Mouse (Mus musculus) fat pad, adult 2 months (tissue): ENCODE data around the gene Spon1.
A peak's percentile ranks its signal among the peaks of the same experiment; 100 is the strongest.

Source experiments
- DNase-seq: peaks from one replicate; pipeline ENCODE4 v3.0.0-alpha.2; 2011; ENCODE audit warnings: low read depth, low spot score; ENCODE audit errors: extremely low read depth

Spon1 gene

DNA sequence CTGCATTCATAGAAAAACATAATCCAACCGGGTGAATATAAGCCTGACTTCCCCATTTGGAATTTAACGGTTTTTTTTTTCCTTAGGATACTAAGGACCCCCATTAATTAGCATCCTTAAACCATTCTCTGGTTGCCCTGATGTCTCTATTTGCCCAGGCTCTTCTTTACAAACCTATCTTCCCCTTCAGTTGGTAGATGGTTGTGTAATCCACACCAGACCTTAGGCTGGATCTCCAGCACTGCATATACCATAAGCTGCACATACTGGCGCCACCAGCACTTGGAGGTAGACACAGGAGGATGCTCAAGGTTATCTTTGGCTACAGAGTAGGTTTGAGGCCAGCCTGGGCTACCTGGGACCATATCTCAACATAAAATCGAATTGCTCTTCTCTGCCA lies 71.4 kb downstream of the Spon1 start:
- no peak for DNase-seq

DNA sequence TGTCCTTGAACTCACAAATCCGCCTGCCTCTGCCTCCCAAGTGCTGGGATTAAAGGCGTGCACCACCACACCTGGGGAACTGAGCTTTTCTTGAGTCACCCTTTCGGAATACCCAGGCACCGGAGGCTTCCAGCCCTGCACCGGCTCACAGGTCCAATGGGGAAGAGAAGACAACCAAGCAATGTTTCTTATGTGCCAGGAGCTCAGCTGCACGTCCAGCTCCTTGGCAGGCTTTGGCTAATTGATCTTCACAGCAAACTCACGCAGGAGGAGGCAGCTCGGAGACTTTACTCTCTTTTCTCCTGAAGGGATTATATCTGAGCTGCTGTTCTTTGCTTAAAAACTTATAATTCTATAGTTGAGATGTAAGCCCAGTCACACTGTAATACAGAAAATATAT lies 73.6 kb downstream of the Spon1 start:
- DNase-seq: no peak

DNA sequence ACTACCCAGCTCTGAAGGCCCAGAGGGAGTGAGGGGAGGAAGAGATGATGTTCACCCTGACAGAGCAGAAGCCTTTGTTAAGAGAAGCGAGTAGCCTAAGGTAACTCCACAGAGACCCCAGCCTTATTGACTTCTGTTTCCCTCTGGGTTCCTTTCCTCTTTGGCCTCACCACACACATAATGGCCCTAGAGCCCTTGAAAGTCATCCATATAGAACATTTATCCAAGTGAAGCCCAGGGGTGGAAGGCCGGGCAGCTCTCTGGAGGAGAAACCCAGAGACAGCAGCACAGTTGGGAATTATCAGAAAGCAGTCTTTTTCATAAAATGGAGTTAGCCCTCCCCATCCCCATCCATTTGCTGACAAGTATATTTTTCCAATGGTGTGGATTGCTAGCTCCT lies 75.7 kb downstream of the Spon1 start:
- no peak for DNase-seq

DNA sequence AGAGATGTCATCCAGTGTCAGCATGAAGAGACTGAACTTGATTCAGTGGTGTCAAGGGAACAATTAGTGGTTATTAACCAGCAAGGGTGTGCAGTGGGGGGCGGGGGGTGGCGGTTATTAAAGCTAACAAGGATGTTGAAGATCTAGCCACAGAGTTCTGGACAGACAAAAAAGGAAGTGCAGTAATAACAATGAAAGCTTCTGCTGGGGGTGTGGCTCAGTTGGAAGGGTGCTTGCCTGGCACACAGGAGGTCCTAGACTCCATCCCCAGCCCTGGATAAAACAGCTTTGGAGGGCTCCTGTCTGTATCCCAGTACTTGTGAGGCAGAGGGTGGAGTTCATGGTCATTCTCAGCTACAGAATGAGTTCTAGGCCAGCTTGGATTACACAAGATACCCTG lies 77.4 kb downstream of the Spon1 start:
- no peak for DNase-seq

DNA sequence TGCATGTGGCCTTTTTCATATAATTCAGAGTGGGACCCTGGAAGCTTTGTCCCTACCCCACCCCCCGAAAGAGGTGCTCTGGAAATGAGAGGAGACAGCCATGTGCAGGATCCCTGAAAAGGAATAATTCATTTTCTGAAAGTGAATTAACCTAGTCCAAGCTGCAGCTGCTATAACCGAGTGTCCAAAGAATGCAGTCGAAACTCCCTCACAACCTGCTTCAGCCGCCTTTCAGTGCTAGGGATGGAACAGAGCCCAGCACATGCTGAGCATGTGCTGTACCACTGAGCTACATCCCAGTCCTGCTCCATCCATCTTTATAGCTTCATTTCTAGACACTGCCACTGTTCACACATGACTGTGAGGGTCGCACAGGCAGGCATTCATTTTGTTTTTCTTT lies 79.4 kb downstream of the Spon1 start:
- no peak for DNase-seq

DNA sequence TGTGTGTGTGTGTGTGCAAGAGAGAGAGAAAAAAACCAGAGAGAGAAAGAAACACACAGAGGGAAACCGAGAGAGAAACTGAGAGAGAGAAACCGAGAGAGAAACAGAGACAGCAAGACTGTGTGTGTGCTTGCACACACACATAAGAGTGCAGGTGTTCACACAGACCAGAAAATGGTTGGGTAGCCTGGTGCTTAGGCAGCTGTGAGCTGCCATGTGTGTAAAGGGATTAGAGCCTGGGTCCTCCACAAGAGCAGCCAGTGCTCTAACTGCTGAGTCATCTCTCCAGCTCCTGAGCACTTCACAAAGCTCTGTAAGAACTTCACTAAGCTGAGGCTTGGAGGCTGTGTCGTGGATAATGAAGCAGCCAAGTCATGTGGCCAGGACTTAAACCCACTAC lies 80.8 kb downstream of the Spon1 start:
- no peak for DNase-seq

DNA sequence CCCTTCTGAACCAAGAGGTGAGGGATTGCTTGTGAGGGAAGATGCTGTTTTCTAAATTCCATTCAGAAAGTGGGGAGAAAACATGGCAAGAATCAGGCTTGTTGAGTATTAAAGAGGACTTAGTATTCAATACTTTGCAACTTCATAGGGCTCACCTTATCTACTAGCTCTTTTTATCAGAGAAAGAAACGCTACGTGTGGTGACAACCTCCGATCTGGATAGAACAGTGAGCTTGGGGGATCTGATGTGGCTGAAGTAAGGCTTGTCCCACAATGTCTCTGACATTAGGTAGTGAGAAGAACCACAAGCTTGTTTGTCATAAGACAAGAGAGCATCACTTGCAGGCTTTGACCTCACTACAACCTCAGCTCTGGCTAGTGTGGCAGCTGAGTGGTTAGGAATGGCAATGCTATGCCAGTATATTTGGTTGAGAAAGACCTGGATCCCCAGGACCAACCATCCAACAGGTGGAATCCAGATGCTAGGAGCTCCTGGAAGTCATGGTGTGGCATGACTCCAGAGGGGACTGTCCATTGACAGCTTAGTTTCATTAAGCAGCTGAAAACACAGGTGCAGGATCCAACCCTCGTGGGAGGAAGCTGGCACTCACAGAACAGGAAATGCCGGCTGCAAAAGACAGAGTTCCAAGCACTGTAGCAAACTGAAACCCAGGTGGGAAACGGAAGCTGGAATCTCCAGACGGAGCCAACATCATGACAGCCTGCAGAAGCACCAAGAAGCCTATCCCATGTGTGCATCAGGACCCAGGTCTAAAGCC lies 81.4 kb downstream of the Spon1 start:
- DNase-seq: no peak

DNA sequence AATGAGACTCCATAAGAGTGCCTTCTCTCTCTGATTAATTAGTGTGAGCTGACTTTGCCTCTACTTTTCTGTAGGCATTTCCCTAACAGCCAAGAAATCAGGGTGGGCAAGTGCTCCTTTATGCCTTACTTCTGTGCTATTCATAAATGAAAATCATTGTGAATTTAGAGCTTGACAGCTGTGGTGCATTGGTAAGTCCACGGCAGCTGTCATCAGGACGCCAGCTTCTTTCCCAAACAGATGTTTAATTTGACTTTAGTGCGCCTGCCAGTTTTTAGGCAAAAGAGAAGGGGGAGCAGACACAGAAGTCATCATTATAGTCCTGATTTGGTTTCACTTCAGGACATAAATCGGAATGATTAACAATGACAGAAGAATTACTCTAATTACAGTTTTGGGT lies 84.6 kb downstream of the Spon1 start:
- DNase-seq: no peak

DNA sequence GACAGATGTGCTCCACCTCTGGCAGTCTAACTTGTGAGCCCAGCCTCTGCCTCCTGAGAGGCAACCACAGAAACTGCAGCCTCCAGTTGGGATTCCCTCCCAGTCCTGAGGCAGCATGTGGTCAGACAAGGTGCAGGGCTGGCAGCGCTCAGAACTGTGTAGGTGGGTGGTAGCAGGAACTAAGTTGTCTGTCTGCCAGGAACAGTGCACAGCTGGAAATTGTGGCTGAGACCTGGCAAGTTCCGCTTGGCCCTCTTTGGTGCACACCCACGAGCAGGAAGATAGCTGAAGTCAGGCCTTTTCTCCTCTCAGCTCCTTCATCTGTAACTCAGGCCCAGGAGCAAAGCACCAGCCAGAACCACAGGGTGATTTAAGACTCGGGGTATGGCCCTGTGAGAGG lies 89.6 kb downstream of the Spon1 start:
- DNase-seq: peak; percentile 64

DNA sequence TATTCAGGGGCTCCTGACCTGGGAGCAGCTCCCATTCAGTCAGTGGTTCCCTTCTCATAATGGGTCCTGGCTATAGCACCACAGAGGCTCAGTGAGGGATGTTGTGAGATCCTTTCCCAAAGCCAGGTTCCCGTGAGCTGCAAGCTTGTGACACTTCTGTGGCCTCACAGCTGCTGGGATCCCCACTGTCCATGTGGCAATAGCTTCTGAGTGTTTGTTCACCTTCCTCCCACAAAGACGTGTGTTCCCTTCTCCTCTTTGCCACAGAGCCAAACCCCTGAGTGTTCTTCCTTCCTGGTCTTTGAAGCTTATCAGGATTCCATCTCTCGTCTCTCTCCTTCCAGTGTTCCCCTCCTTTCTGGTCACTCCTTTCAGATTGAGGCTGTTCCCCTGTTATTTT lies 90.3 kb downstream of the Spon1 start:
- DNase-seq: no peak

DNA sequence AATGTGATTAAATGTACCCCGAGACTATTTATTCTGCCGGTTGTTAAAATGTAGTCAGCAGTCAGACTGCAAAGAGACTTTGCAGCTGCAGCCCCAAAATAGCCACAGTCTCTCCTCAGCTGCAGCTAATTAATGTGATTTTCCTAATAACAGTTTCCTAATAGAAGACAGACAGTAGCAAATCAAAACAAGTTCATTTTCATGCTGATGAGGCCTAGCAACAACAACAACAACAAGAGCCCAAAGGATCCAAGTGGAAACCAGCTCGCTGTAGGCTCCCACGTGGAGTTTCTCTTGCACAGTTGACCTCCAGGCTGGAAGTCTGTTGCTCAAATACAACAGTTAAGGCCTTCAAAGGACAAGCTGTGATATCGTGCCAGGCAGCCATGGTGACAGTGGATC lies 93.7 kb downstream of the Spon1 start:
- DNase-seq: no peak

DNA sequence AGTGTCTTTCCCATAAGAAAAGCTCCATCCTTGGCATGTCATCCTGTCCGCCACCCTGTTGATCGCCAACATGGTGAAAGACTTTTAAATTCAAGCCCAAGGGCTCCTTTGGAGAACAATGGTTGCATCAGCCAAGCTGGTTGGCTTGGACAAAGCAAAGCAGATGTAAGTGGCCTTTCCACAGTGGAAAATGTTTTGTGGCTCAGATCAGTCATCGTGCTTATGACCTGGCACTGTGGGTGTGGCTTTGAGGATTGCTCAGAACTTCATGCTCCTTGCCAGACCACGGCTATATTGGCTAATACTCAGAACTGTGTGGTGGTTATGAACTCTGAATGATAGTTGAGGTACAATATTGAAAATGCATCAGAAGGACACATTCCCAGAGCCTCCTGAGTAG lies 96.2 kb downstream of the Spon1 start:
- DNase-seq: no peak

DNA sequence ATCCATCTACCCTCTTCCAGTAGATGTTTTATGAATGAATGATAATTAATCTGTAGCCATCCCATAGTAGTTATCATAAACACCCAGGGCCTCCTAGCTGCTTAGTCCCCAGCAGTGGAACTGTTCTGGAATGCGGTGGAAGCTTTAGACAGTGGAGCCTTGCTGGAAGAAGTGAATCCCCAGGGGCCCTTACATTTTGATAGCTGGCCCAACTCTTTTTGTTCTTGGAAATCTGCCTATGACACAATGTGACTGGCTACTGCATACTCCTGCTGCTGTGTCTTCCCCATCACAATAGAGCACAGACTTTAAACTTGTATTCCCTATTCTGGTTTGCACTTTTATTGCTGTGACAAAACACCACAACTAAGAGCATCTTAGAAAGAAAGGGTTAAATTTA lies 107.0 kb downstream of the Spon1 start:
- DNase-seq: no peak

DNA sequence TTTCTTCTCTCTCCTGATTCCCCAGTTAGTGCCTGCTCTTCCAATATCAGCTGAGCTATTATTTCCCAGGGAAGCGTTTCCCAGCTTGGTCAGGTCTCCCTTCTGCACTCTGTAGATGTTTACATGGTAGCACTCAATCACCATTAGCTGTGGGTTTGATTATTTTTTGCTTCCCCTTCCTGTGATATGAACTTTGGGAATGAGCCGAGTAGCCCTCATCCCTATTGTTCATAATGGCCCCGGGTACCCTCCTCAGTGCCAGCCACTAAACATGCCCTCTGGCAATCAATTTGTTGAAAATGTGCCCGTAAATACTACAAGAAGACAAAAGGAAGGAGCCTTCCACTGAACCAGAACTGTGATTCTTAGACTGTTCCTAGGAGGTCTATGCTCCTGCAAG lies 111.7 kb downstream of the Spon1 start:
- DNase-seq: no peak

DNA sequence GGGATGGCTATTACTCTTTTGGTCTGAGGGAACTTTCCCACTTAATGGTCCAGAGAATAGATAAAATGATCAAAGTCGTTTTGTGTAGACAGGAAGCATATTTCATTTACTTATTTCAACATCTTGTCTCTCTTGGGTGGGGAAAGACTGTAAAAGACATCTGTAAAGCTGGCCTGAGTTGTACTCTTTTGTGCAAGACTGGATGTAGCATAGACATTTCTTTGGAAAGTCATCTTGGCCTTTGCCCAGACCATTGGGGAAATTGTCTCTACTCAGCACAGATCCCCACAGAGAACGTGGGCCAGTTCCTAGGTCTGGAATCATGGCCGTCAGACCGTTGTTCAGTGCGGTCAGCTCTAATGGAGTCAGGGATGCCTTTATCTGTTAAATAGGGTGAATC lies 112.1 kb downstream of the Spon1 start:
- DNase-seq: no peak

DNA sequence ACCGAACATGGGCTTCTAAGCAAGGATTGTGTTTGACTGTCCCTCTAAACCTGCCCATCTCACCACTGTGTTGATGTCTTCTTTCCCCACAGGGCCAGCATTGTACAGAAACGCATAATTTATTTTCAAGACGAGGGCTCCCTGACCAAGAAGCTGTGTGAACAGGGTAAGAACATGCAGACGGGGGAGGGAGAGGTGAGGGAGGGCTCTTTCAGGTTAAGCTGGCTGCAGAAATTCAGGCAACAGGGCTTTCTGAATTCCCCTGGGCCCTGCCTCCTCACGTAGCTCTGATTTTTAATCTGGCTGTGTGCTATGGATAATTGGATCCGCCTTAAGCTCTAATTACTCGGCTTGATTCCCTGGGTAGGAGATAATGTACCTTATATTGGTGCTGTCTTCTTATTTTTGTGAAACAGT lies 113.3 kb downstream of the Spon1 start:
- DNase-seq: no peak

DNA sequence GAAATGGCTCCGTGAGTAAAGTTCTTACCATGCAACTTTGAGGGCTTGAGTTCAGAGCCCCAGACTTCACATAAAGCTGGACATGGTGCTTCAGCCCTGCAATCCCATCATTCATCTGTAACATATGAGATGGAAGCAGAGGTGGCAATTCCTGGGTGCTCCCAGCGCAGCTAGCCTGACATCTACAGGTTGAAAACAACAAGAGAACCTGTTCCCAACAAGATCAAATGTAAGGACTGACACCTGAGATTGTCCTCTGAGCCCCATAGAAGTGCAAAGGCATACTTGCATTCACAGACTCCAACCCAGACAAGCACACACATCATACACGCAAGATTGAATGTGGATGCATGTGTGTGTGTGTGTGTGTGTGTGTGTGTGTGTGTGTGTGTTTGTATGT lies 114.2 kb downstream of the Spon1 start:
- no peak for DNase-seq

DNA sequence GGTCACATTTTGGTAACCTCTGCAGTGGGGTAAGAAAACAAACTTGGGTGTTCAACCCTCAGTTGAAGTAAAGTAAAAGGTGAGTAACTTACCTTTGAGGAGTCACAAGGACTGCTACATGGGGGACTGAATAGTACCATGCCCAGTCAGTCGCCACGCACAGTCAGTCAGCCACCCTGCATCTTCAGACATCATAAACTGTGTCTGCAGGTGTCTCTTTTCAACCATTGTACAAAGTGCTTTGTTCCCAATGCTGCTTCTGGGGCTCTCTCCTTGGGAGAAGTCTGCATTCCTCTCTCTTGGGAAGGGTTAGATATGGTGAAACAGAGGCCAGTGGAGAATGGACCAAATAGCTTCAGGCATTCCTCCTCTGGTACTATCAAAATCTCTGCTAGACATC lies 125.0 kb downstream of the Spon1 start:
- DNase-seq: no peak

DNA sequence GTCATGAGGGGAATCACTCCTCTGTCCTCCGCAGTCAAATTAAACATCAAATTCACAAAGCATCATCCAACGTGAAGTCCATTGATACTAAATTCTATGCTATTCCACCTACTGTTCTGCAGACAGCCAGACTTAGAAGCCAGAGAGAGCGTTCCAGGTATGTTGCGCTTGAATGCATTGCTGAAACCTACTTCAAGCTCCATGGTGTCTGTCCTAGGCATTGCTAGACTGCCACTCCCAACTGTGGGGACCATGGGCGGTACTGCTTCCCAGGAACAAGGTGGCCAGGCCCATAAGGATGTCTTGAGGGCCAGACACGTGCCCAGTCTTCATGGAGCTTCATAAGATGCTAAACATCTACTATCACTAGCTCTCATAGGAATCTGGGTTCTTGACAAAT lies 125.7 kb downstream of the Spon1 start:
- DNase-seq: no peak

DNA sequence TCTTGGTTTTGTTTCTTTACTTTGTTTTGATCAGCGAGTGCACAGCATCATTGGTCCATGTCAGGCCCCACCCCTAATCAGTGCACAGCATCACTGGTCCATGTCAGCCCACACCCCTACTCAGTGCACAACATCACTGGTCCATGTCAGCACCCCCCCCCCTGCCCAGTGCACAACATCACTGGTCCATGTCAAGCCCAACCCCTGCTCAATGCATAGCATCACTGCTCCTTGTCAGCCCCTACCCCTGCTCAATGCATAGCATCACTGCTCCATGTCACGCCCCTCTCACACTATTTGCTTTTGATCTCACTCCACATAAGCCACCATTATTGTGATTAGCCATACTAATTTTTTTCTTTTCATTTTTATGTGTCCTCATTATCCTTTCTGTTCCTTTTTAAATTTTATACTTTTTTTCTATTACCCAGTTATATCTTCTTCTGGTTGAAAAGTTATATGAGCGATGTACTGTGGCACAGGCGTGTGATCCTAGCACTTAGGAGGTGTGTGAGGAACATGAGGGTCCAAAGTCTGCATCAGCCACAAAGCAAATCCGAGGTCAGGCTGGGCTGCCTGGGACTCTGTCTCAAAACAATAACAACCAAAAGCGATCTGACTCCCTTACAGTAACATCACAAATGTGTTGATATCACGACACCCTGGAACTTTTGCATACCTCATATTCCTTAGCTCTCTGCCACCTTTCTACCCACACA lies 128.3 kb downstream of the Spon1 start:
- DNase-seq: no peak

DNA sequence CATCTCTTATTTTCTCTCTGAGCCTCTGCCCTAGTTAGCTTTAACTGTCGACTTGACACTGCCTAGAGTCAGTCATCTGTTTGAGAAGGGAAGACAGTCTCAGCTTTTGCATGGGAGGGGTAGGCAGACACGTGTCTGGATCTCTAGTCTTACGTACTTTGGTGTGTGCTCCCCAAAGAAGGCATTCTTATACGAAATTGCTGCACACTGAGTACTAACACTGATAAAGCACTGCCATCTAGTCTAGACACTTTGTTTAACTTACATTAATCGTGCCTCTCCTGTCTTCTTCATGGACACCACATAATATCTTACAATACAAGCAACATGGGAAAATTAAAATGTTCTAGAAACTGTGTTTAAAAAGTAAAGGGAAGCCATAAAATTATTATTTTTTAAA lies 129.5 kb downstream of the Spon1 start:
- DNase-seq: no peak

DNA sequence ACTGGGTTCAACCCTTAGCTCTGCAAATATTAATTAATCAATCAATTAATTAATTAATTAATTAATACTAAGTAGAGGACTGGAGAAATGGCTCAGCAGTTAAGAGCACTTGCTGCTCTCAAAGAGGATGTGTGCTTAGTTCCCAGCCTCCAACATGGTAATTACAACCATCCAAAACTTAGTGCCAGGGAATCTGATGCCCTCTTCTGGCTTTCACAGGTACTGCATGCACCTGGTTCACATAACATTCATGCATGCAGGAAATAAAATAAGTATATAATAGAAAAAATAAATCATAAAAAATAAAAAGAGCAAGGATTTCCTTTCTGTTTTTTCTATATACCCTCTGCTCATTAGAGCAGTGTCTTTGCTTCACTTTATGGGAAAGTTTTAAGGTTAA lies 132.6 kb downstream of the Spon1 start:
- DNase-seq: no peak

DNA sequence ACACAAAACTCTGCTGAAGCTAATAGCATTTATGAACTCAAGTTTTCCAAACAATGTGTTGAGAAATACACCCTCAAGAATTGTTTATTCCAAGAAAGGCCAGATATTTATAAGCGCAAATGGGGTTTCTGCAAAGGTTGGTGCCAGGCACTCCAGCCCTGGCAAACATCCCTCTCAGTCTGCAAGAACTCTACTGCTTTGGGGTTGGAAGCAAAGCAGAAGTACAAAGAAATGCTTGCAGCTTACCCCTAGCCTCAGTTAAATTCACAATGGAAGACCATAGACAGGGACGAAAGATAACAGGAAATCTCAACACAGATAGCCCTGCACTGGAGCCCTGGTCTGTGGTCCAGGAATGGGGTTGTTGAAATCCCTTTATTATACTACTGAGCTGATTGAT lies 135.7 kb downstream of the Spon1 start:
- no peak for DNase-seq
